Mouse (Mus musculus) liver, embryonic 16.5 days (tissue): ENCODE measurements around the gene Hook2. TPM values are rescaled to one million over a fixed set of nuclear protein-coding genes. Genes with fewer than 3 reads are reported as not detected.

Experiments
- ATAC-seq: fragments of 200-750 bp; cut with Nextera tagmentation; 2 replicates; pipeline ENCODE4 v1.8.0; 2017; ENCODE audit warnings: low read depth, mild to moderate bottlenecking, moderate number of reproducible peaks, moderate library complexity
- H3K27ac ChIP-seq: fragments of 300-500 bp; sonication (generic); 2 replicates; pipeline ENCODE4 v1.5.1; 2014; ENCODE audit warnings: mild to moderate bottlenecking, low read length
- H3K27me3 ChIP-seq: fragments of 300-500 bp; sonication (generic); 2 replicates; pipeline ENCODE4 v1.6.1; 2014; ENCODE audit warnings: low read depth, low read length, mixed read lengths; ENCODE audit not compliant: control insufficient read depth, insufficient read depth
- H3K36me3 ChIP-seq: fragments of 300-500 bp; sonication (generic); 2 replicates; pipeline ENCODE4 v1.6.1; 2014; ENCODE audit warnings: mild to moderate bottlenecking; ENCODE audit not compliant: control insufficient read depth, insufficient read depth
- H3K4me1 ChIP-seq: fragments of 300-500 bp; sonication (generic); 2 replicates; pipeline ENCODE4 v1.6.1; 2014; ENCODE audit warnings: low read depth, low read length, mixed read lengths; ENCODE audit not compliant: control insufficient read depth
- H3K4me2 ChIP-seq: fragments of 300-500 bp; sonication (generic); 2 replicates; pipeline ENCODE4 v1.6.1; 2014; ENCODE audit warnings: low read depth, low read length, mixed read lengths
- H3K4me3 ChIP-seq: fragments of 300-500 bp; sonication (generic); 2 replicates; pipeline ENCODE4 v1.5.1; 2014; ENCODE audit warnings: low read depth, mild to moderate bottlenecking, low read length
- H3K9ac ChIP-seq: fragments of 300-500 bp; sonication (generic); 2 replicates; pipeline ENCODE4 v1.6.1; 2014; ENCODE audit warnings: low read depth, low read length
- H3K9me3 ChIP-seq: fragments of 300-500 bp; sonication (generic); replicated peaks from 2 replicates; pipeline ENCODE4 v1.6.1; 2016; ENCODE audit warnings: low read length; ENCODE audit not compliant: control insufficient read depth
- WGBS: fragments of 180-500 bp; shearing (Covaris S2); extraction: QIAGEN DNeasy Blood & Tissue Kit; methylation state at CpG from one replicate; pipeline ENCODE4 v1.1.7; 2014; ENCODE audit not compliant: insufficient replicate concordance; 5-methylcytosine and 5-hydroxymethylcytosine counted together
- polyA plus RNA-seq: library from polyadenylated mRNA; unstranded; fragments of >200 nt; fragmentation: Nextera tagmentation; extraction: Ambion mirVana; gene quantifications from 2 replicates; pipeline ENCODE4 v1.2.1, GENCODE M21; 2015

Gene Hook2
- polyA plus RNA-seq, 1 experiment from 2014 or later, result 9.5 TPM

DNA sequence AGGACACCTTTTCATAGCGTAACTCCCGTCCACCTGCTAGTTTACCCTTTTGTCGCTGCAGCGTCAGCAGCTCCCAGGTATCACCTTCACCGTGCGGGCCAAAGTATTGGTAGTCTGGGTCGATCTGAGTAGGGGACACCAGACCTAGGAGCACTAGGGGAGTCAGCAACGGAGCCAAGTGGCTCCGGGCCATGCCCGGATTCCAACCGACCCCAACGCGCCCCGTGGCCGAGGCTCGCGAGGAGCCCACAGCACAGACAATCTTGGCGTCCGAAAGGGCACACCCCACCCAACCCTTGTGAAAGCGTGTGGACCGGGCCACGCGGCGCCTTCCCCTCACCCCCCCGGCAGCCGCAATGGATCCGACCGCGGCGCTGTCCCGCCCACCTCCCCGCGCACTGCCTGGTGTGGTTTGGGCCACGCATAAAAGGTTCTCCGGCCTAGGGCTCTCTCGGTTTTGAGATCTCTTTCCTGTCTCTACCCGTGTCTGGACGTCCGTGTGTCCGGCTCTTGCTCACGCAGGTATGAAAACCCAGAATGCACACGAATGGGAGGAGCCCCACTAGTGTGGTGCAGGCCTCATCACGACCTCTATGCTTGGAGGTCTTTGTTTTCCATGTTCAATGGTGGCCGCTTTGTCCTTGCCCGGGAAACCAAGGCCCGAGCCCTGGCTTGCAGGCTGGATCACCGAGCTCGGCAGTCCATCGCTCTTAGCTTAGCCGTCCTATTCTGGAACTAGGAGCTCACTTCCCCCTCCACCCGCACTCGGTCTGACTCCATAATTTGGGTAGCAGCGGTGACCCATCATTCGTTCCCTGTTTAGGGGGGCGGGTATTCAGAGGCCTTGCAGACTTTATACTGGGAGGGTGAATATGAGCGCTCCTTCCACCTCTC, 20.9 kb upstream of the Hook2 start, which contains the start of the genes Gm49661, Prdx2 and Rnaseh2a:
Gene Gm49661, minus strand, starts transcription at position 193 of the 894 bp plus-strand sequence.
Gene Prdx2, plus strand, starts transcription at position 347 of the 894 bp plus-strand sequence.
Gene Rnaseh2a, minus strand, starts transcription at position 527 of the 894 bp plus-strand sequence.
- H3K9ac ChIP-seq, result peak within 1 kb of the TSS; percentile 84
- H3K36me3 ChIP-seq, result peaks cover 41% of the 10 kb centered on the region
- peaks cover 64% of the 10 kb centered on the region for H3K4me1 ChIP-seq
- H3K27me3 ChIP-seq, result no peaks in the 10 kb centered on the region
- under 1% methylated on average over 56 of the region's 56 CpGs for WGBS
- no peaks in the 10 kb centered on the region for H3K9me3 ChIP-seq
- peak; percentile 68 for ATAC-seq
- H3K4me3 ChIP-seq, result peak within 1 kb of the TSS; percentile 75
- peak within 1 kb of the TSS; percentile 88 for H3K4me2 ChIP-seq
- peak within 1 kb of the TSS; percentile 97 for H3K27ac ChIP-seq

DNA sequence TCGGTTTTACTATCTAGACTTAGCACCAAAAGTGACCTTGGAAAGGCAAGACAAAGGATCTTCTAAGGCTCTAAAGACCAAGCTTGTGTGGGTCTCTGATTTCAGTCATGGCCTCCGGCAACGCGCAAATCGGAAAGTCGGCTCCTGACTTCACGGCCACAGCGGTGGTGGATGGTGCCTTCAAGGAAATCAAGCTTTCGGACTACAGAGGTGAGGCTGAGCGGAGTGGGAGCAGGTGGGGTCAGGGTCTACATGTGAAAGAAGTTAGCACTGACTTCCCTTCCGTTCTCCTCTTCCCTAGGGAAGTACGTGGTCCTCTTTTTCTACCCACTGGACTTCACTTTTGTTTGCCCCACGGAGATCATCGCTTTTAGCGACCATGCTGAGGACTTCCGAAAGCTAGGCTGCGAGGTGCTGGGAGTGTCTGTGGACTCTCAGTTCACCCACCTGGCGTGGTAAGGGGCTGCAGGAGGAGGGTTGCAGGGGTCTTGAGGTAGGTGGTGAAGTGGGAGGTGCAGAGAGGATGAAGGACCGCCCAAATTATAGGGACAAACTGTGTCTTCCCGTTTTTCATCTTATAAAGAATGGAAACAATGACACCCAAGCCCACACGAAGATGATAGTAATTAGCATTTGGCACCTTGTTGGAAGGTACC, 20.1 kb upstream of the Hook2 start:
- H3K27ac ChIP-seq, result peak overlapping the region; percentile 97
- whole genome bisulfite sequencing, result 4% methylated on average over 21 of the region's 21 CpGs
- H3K36me3 ChIP-seq, result peaks cover 44% of the 10 kb centered on the region
- peak overlapping the region; percentile 88 for H3K4me2 ChIP-seq
- ATAC-seq, result no peak
- no peaks in the 10 kb centered on the region for H3K27me3 ChIP-seq
- H3K9ac ChIP-seq, result peak overlapping the region; percentile 84
- H3K4me1 ChIP-seq, result peaks cover 66% of the 10 kb centered on the region
- peak overlapping the region; percentile 75 for H3K4me3 ChIP-seq
- H3K9me3 ChIP-seq, result no peaks in the 10 kb centered on the region

GRCm38 (mm10) chr8:84970913-84971312, 19.5 kb upstream of the Hook2 start:
- Histone ChIP-seq H3K4me2 (peak overlapping the region; percentile 98), H3K27ac (peak overlapping the region; percentile 97), H3K27me3 (no peaks in the 10 kb centered on the region), H3K4me1 (peaks cover 73% of the 10 kb centered on the region), H3K4me3 (peak overlapping the region; percentile 75), H3K9ac (peak overlapping the region; percentile 84), H3K9me3 (no peaks in the 10 kb centered on the region), H3K36me3 (peaks cover 44% of the 10 kb centered on the region)
- ATAC-seq, result peak; percentile 84
- WGBS, result 19% methylated on average over 5 of the region's 5 CpGs

DNA sequence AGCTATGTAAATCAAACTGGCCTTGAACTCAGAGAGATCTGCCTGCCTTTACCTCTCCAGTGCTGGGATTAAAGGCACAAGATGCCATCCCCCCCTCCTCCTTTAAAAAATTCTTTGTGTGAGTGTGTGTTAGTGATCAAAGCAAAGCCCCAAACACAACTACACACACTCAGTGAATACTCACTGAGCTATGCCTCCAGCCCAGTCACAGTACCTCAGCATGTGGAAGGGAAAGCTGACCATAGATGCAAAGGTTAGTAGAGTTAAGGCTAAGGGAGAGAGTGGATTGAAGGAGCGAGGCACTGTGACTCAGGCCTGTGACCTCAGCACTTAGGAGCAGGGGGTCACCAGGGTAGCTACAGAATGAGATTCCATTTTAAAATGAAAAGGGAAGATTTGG, 17.3 kb upstream of the Hook2 start:
- WGBS, result 87% methylated on average over 1 of the region's 1 CpGs
- peaks cover 44% of the 10 kb centered on the region for H3K36me3 ChIP-seq

GRCm38 (mm10) chr8:84973803-84974542, 16.4 kb upstream of the Hook2 start:
- H3K4me1 ChIP-seq, result peaks cover 75% of the 10 kb centered on the region
- ATAC-seq, result no peak
- peak overlapping the region; percentile 97 for H3K27ac ChIP-seq
- H3K9me3 ChIP-seq, result no peaks in the 10 kb centered on the region
- peak overlapping the region; percentile 75 for H3K4me3 ChIP-seq
- H3K9ac ChIP-seq, result peak overlapping the region; percentile 37
- H3K27me3 ChIP-seq, result peaks cover 7% of the 10 kb centered on the region
- peak overlapping the region; percentile 98 for H3K4me2 ChIP-seq
- 65% methylated on average over 4 of the region's 4 CpGs for WGBS
- H3K36me3 ChIP-seq, result peaks cover 44% of the 10 kb centered on the region

More for the DNA sequence above, 17.3 kb upstream of the Hook2 start:
- Histone ChIP-seq H3K4me3 (peak overlapping the region; percentile 75), H3K9ac (peak overlapping the region; percentile 80), H3K4me1 (peaks cover 72% of the 10 kb centered on the region), H3K9me3 (no peaks in the 10 kb centered on the region), H3K27me3 (no peaks in the 10 kb centered on the region; the same call in 1 of the 2 replicates), H3K4me2 (peak overlapping the region; percentile 98), H3K27ac (peak overlapping the region; percentile 97)
- no peak for ATAC-seq

- peaks cover 82% of the 10 kb centered on the region for H3K4me1 ChIP-seq
- H3K36me3 ChIP-seq, result peaks cover 44% of the 10 kb centered on the region
- H3K9ac ChIP-seq, result peak overlapping the region; percentile 11; the same call in 1 of the 2 replicates
- no peak for ATAC-seq
- H3K27ac ChIP-seq, result peak overlapping the region; percentile 97
- no peaks in the 10 kb centered on the region for H3K9me3 ChIP-seq
- H3K4me3 ChIP-seq, result peak overlapping the region; percentile 75
- WGBS, result 67% methylated on average over 8 of the region's 8 CpGs
- H3K4me2 ChIP-seq, result peak overlapping the region; percentile 98
- H3K27me3 ChIP-seq, result peaks cover 9% of the 10 kb centered on the region
These were observed 15.8 kb upstream of the Hook2 start for GRCm38 (mm10) chr8:84974543-84975142.

- H3K4me2 ChIP-seq, result peak overlapping the region; percentile 98
- peak overlapping the region; percentile 97 for H3K27ac ChIP-seq
- H3K4me3 ChIP-seq, result peak overlapping the region; percentile 75
- peaks cover 9% of the 10 kb centered on the region for H3K27me3 ChIP-seq
- H3K9me3 ChIP-seq, result no peaks in the 10 kb centered on the region
- peak overlapping the region; percentile 73 for H3K9ac ChIP-seq
- H3K4me1 ChIP-seq, result peaks cover 88% of the 10 kb centered on the region
- WGBS, result 22% methylated on average over 7 of the region's 7 CpGs
- ATAC-seq, result no peak
- peaks cover 42% of the 10 kb centered on the region for H3K36me3 ChIP-seq
These were observed 15.0 kb upstream of the Hook2 start for GRCm38 (mm10) chr8:84975434-84975833.
